Mouse (Mus musculus) cerebellum, adult 8-10 months (tissue): ENCODE measurements at regions not wholly inside any gene's neighbourhood (a gene's known extent, or its start where the extent isn't known, plus 50 kb on each side); places are given as distances from the start of the nearest gene placed in this dataset.

Experiments used
- DNase-seq: peaks from one replicate; pipeline ENCODE4 v3.0.0; 2022

- DNase-seq: no peak
Observed at GRCm38 (mm10) chr13:37468304-37469178, 123.5 kb downstream of the Ly86 start.

DNA sequence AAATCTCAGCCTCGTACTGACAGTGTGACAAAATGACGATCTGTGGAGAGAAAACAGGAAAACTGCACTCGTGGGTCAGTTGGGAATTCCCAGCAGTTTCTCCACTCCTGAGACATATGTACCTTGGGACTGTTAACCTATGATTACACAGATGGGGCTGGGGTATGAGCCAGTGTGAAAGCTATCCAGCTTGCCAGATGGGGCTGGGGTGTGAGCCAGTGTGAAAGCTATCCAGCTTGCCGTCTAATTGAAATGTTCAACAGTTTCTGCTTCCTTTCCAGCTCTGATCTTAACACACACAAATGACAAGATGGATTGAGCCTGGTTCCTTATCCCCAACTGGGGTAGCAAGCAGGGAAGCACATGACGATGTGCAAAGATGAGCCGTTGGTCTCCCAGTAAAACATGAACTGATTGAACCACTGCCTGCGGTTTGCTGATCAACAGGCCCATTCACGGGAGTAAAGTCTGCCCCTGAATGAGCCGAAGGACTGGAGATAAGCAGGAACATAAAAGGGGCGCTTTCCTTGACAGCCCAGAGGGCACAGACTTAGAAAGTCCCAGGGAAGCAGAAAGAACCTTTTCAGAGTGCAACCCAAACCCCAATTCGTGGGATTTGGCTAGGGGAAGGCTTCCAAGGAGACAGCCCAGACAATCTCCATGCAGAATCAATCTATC is 125.4 kb downstream of the Ly86 start:
- no peak for DNase-seq

GRCm38 (mm10) chr13:37473359-37473758 is 128.4 kb downstream of the Ly86 start:
- no peak for DNase-seq

GRCm38 (mm10) chr13:37475804-37476203 is 130.8 kb downstream of the Ly86 start:
- DNase-seq: no peak

- DNase-seq: no peak
Observed at GRCm38 (mm10) chr13:37476256-37477053, 131.4 kb downstream of the Ly86 start.

DNA sequence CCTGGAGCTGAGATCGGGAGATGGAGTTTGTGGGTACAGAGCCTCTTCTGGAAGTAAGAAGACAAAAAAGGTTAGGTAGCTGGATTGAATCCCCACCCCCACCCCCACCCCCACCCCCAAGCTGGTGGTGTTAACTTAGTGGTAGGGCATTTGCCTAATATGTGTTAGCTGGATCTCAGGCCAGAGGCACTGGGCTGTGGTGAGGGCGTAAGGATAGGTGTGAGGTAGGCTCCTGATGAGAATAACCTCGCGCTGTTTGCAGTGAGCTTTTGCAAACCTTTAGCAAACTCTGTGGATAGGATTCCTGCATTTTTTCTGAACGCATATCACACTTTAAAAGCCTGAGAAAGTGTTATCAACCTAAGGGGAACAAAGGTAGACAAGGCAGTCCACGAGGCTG is 132.3 kb downstream of the Ly86 start:
- DNase-seq: no peak

DNA sequence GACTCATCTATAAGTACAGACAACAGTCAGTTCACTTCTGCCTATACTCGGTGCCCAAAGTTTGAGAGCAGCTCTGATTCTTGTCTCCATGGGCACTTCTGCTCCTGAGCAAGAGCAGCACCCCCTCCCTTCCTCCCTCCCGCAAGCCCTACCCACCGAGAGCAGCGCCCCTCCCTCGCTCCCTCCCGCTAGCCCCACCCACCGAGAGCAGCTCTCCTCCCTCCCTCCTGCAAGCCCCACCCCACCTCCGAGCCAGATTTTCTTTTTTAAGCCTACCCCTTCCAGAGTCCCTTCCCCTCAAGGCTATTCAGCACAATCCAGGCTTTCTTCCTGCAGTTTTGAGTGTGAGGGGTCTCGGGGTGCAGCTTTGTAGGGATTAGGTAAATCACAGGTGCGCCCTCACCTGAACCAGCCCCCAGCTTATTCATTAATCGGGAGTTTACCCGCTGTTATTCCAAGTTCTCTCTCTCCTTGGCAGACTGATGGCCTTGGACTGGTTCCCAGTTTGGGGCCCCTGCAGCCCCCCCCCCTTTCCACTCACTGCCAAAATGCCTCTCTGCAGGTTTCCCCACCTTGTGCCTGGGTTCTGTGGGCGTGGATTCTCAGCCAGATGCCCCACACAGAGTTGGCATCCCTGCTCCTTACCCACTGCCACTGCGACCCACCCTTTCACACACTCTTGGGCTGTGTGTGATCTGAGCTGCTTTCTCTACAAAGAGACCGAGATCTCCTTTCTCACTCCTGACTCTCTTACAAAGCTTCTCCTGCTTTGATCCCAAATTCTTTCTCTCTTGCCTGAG is 132.9 kb downstream of the Ly86 start:
- DNase-seq: no peak

- DNase-seq: no peak
Observed at GRCm38 (mm10) chr13:37479182-37479691, 134.2 kb downstream of the Ly86 start.

- no peak for DNase-seq
Observed at GRCm38 (mm10) chr13:37481514-37481913, 136.5 kb downstream of the Ly86 start.

- DNase-seq: no peak
Observed at GRCm38 (mm10) chr13:37482038-37482437, 137.0 kb downstream of the Ly86 start.

DNA sequence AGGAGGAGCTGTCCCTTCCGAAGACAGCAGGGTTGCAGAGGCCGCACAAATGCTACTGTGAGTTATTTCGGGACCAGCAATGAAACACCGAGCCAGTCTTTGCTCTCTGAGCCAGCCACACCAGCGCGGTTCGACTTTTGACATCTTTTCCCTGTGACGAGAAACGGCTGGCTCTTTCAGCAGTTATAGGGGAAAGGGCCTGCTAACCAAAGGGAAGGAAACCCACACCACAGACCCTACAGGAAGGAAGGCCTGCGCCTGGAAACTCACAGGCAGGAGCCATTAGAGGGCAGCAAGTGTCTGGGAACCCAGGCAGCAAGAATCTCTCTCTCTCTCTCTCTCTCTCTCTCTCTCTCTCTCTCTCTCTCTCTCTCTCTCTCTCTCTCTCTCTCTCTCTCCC is 137.6 kb downstream of the Ly86 start:
- DNase-seq: no peak

DNA sequence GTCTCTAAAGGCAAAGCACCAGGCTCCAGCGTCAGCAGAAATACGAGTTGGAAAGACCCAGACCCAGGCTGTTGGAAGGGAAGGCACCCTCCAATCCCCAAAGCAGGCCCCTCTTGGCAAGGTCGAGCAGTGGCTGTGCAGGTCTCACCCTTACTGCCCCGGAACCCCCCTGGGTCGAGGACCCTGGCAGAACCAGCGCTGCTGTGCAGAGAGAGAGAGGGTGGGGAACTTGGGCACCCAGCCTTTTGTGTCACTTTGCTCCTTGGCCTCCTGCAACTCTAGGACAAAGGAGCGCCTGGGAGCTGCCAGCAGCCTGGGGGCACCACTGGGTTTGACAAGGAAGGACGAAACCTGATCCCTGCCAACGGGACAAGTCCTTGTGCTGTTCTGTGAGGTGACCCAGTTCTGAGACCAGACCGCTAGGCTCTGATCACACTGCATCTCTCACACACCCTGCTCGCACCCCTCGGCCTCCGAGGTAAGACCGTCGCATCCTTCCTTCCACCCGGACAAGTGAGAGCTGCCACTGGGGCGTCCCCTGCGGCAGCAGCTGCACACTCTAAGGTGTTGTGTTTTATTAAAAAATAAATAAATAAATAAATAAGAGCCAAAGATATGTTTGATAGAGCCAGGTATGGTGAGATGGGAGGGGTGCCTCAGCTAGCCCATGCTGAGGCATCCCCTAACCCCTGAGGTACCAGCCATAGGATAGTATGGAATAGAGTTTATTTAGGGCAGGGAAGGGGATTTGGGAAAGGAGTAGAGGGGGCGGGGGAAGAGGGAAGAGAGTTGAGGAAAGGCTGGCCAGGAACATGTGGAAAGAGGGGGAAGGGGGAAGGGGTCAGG is 138.2 kb downstream of the Ly86 start:
- DNase-seq: peak; percentile 22

DNA sequence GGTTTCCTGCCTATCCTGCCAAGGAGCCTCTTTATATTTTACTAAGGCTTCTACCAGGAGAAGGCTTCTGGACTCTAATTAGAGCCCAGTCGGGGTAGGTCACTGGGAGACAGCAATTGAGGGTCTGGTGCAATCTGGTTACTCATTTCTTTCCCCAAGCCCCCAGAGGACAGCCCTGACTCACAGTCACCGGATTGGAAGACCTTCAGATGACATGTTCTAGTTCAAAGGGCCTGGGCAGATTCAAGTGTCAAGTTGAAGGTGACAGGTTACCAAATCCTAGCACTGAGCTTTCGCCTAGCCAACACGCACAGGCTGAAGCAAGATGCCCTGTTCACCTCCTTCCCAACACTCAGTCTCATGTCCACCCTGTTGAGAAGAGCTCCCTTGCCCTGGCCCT is 139.6 kb downstream of the Ly86 start:
- no peak for DNase-seq

- no peak for DNase-seq
Observed at GRCm38 (mm10) chr13:37492115-37493001, 147.3 kb downstream of the Ly86 start.

- no peak for DNase-seq
Observed at GRCm38 (mm10) chr13:37493331-37493730, 148.3 kb downstream of the Ly86 start.

- no peak for DNase-seq
Observed at GRCm38 (mm10) chr13:37495272-37495932, 150.4 kb downstream of the Ly86 start.

GRCm38 (mm10) chr13:37497986-37498385 is 153.0 kb downstream of the Ly86 start:
- no peak for DNase-seq

- DNase-seq: no peak
Observed at GRCm38 (mm10) chr13:37500668-37501286, 155.8 kb downstream of the Ly86 start.

- no peak for DNase-seq
Observed at GRCm38 (mm10) chr13:37503449-37503848, 158.4 kb downstream of the Ly86 start.
